Mouse (Mus musculus) C2C12 (cell line): ENCODE measurements around the gene Slc24a3.

ENCODE experiments used
- CEBPB ChIP-seq: IDR thresholded peaks from one replicate; pipeline ENCODE4 v1.6.1; 2011; ENCODE audit warnings: low read depth, mild to moderate bottlenecking, control low read depth, moderate library complexity
- CTCF ChIP-seq: IDR thresholded peaks from one replicate; pipeline ENCODE4 v1.5.1; 2011; ENCODE audit not compliant: control insufficient read depth, insufficient read depth, insufficient read length
- FOSL1 ChIP-seq: IDR thresholded peaks from one replicate; pipeline ENCODE4 v1.8.0; 2011; ENCODE audit warnings: mild to moderate bottlenecking, low read length; ENCODE audit not compliant: poor library complexity, insufficient read depth, severe bottlenecking

GRCm38 (mm10) chr2:145382908-145383770 lies 215.6 kb downstream of the Slc24a3 start:
- TF ChIP-seq CEBPB (no peak), CTCF (no peak), FOSL1 (no peak)
